Mouse (Mus musculus): ENCODE data around the gene Neu4. TPM values are rescaled to one million over a fixed set of nuclear protein-coding genes. Genes with fewer than 3 reads are reported as not detected.
"Not testable (repeated sequence)": the region's sequence is repeated elsewhere in the genome, so short reads cannot be mapped to it uniquely, and the experiment has no call there.

Gene Neu4
- not detected in 2 replicates for polyA plus RNA-seq (2014; fragmentation: Nextera tagmentation; extraction: Ambion mirVana)

GRCm38 (mm10) chr1:94020151-94020550, at the start of gene Neu4:
Gene Neu4 (plus strand): TSS chr1:94020451.
- 88% methylated on average over 6 of the region's 6 CpGs for WGBS
- H3K27ac ChIP-seq (ENCODE audit: low read depth, low read length), result no peak within 1 kb of the TSS
- H3K9ac ChIP-seq (ENCODE audit: low read length), result no peak within 1 kb of the TSS
- H3K4me1 ChIP-seq (ENCODE audit: control insufficient read depth, insufficient read depth, low read length), result no peaks in the 10 kb centered on the region
- no peaks in the 10 kb centered on the region for H3K9me3 ChIP-seq (replicated peaks; ENCODE audit: control insufficient read depth, low read length)
- no peak for ATAC-seq
- no peak for DNase-seq (ENCODE audit: low spot score)
- no peak within 1 kb of the TSS for H3K4me3 ChIP-seq (ENCODE audit: low read depth, low read length)
- H3K4me2 ChIP-seq (ENCODE audit: low read length), result no peak within 1 kb of the TSS
- H3K27me3 ChIP-seq (replicated peaks; ENCODE audit: control insufficient read depth, insufficient read depth, low read length), result no peaks in the 10 kb centered on the region
- H3K36me3 ChIP-seq (ENCODE audit: control insufficient read depth, insufficient read depth, low read length), result no peaks in the 10 kb centered on the region

DNA sequence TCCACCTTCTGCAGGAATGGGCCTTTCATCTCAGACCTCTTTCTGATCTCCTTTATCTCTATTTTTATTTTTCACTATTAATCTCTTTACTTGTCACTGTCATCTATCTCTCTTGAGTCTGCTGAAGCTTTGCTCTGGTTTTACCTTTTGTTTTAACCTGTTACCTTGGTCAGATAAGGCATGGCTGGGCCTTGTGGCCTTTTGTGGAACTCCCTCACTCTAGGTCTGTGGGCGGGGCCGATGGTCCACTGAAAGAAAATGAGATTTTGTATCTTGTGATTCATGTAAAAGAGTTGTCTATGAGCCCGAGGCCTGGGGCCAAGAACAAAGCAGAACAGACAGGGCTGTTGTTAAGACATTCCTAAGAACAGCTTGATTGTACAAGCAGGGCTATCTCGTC, 49.5 kb upstream of the Neu4 start:
- not testable (repeated sequence) for H3K27me3 ChIP-seq (replicated peaks; ENCODE audit: control insufficient read depth, insufficient read depth, low read length); DNase-seq (ENCODE audit: low spot score); H3K9me3 ChIP-seq (replicated peaks; ENCODE audit: control insufficient read depth, low read length); H3K4me1 ChIP-seq (ENCODE audit: control insufficient read depth, insufficient read depth, low read length); H3K36me3 ChIP-seq (ENCODE audit: control insufficient read depth, insufficient read depth, low read length); H3K9ac ChIP-seq (ENCODE audit: low read length); ATAC-seq; H3K4me2 ChIP-seq (ENCODE audit: low read length); H3K27ac ChIP-seq (ENCODE audit: low read depth, low read length); H3K4me3 ChIP-seq (ENCODE audit: low read depth, low read length)
- no CpG with 5 or more reads among the region's 4 CpGs for WGBS

GRCm38 (mm10) chr1:93975764-93976163, 44.5 kb upstream of the Neu4 start:
- not testable (repeated sequence) for H3K27me3 ChIP-seq (replicated peaks; ENCODE audit: control insufficient read depth, insufficient read depth, low read length); H3K4me3 ChIP-seq (ENCODE audit: low read depth, low read length); H3K4me2 ChIP-seq (ENCODE audit: low read length); H3K9ac ChIP-seq (ENCODE audit: low read length); ATAC-seq; H3K36me3 ChIP-seq (ENCODE audit: control insufficient read depth, insufficient read depth, low read length); H3K9me3 ChIP-seq (replicated peaks; ENCODE audit: control insufficient read depth, low read length); H3K27ac ChIP-seq (ENCODE audit: low read depth, low read length); H3K4me1 ChIP-seq (ENCODE audit: control insufficient read depth, insufficient read depth, low read length); DNase-seq (ENCODE audit: low spot score)
- WGBS, result no CpG with 5 or more reads among the region's 4 CpGs

GRCm38 (mm10) chr1:93978287-93978686, 42.0 kb upstream of the Neu4 start:
- no CpG with 5 or more reads among the region's 7 CpGs for WGBS
- ATAC-seq, result 0 out of 2 replicates have a peak, but pooled peaks have one; percentile 57

DNA sequence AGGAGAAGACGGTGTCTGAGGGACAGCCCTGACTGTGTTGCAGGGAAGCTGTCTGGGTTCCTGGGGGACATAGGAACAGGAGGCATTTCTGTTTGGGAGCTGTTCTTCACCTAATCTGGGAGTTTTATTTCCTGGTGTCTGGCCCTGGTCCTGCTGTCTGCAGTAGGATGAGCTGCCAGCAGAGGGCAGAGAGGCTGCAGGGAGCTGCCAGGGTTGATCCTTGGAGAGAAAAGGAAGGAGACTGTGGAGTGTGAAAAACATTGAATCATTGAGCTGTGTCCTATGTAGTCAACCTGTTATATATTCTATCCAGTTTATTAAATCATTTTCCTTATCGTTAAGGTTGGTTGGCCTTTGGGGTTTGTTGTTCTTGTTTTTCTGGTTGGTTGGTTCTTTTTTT, 39.3 kb upstream of the Neu4 start:
- not testable (repeated sequence) for H3K9ac ChIP-seq (ENCODE audit: low read length); H3K4me3 ChIP-seq (ENCODE audit: low read depth, low read length); DNase-seq (ENCODE audit: low spot score); H3K9me3 ChIP-seq (replicated peaks; ENCODE audit: control insufficient read depth, low read length); H3K36me3 ChIP-seq (ENCODE audit: control insufficient read depth, insufficient read depth, low read length); H3K27ac ChIP-seq (ENCODE audit: low read depth, low read length); H3K4me1 ChIP-seq (ENCODE audit: control insufficient read depth, insufficient read depth, low read length); H3K4me2 ChIP-seq (ENCODE audit: low read length); H3K27me3 ChIP-seq (replicated peaks; ENCODE audit: control insufficient read depth, insufficient read depth, low read length)
- ATAC-seq, result peak; percentile 73; the same call in 1 of the 2 replicates
- WGBS, result no CpG with 5 or more reads among the region's 2 CpGs

More at GRCm38 (mm10) chr1:93978287-93978686, 42.0 kb upstream of the Neu4 start:
- H3K27ac ChIP-seq (ENCODE audit: low read depth, low read length); H3K9me3 ChIP-seq (replicated peaks; ENCODE audit: control insufficient read depth, low read length); H3K4me2 ChIP-seq (ENCODE audit: low read length); DNase-seq (ENCODE audit: low spot score); H3K9ac ChIP-seq (ENCODE audit: low read length); H3K4me1 ChIP-seq (ENCODE audit: control insufficient read depth, insufficient read depth, low read length); H3K4me3 ChIP-seq (ENCODE audit: low read depth, low read length); H3K36me3 ChIP-seq (ENCODE audit: control insufficient read depth, insufficient read depth, low read length); H3K27me3 ChIP-seq (replicated peaks; ENCODE audit: control insufficient read depth, insufficient read depth, low read length): not testable (repeated sequence)

GRCm38 (mm10) chr1:93986167-93986566, 34.1 kb upstream of the Neu4 start:
- WGBS, result 89% methylated on average over 3 of the region's 3 CpGs

DNA sequence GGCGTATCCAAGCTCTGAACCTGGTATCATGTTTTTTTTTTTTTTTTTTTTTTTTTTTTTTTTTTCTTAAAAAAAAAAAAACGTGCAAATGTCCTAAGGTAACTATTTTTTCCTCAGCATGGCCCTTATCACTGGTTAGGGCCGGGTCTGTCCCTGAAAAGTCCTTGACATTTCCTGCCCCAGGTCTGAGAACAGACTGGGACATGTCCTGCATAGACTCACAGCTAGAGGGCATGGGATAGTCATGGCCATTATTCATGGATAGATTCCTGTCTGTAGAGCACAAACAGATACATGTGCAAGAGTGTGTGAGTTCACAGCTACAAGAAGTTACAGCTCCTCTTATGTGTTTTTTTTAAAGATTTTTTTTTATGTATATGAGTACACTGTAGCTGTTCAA, 31.5 kb upstream of the Neu4 start:
- no peak for DNase-seq (ENCODE audit: low spot score)
- WGBS, result 65% methylated on average over 3 of the region's 3 CpGs
- no peak overlapping the region for H3K4me3 ChIP-seq (ENCODE audit: low read depth, low read length)
- no peak overlapping the region for H3K27ac ChIP-seq (ENCODE audit: low read depth, low read length)
- no peaks in the 10 kb centered on the region for H3K27me3 ChIP-seq (replicated peaks; ENCODE audit: control insufficient read depth, insufficient read depth, low read length)
- no peaks in the 10 kb centered on the region for H3K36me3 ChIP-seq (ENCODE audit: control insufficient read depth, insufficient read depth, low read length)
- H3K9me3 ChIP-seq (replicated peaks; ENCODE audit: control insufficient read depth, low read length), result no peaks in the 10 kb centered on the region
- no peak overlapping the region for H3K4me2 ChIP-seq (ENCODE audit: low read length)
- H3K9ac ChIP-seq (ENCODE audit: low read length), result no peak overlapping the region
- ATAC-seq, result no peak
- H3K4me1 ChIP-seq (ENCODE audit: control insufficient read depth, insufficient read depth, low read length), result no peaks in the 10 kb centered on the region

More at GRCm38 (mm10) chr1:93986167-93986566, 34.1 kb upstream of the Neu4 start:
- Histone ChIP-seq H3K27me3 (replicated peaks; ENCODE audit: control insufficient read depth, insufficient read depth, low read length) (no peaks in the 10 kb centered on the region), H3K4me2 (ENCODE audit: low read length) (no peak overlapping the region), H3K9me3 (replicated peaks; ENCODE audit: control insufficient read depth, low read length) (no peaks in the 10 kb centered on the region), H3K9ac (ENCODE audit: low read length) (no peak overlapping the region), H3K4me3 (ENCODE audit: low read depth, low read length) (no peak overlapping the region), H3K4me1 (ENCODE audit: control insufficient read depth, insufficient read depth, low read length) (no peaks in the 10 kb centered on the region), H3K36me3 (ENCODE audit: control insufficient read depth, insufficient read depth, low read length) (no peaks in the 10 kb centered on the region), H3K27ac (ENCODE audit: low read depth, low read length) (no peak overlapping the region)
- DNase-seq (ENCODE audit: low spot score), result no peak
- no peak for ATAC-seq

GRCm38 (mm10) chr1:93990209-93990608, 30.0 kb upstream of the Neu4 start, which contains the start of gene Gal3st2c:
Gene Gal3st2c (plus strand): TSS chr1:93990509.
- H3K27ac ChIP-seq (ENCODE audit: low read depth, low read length); H3K4me2 ChIP-seq (ENCODE audit: low read length); H3K9me3 ChIP-seq (replicated peaks; ENCODE audit: control insufficient read depth, low read length); H3K4me1 ChIP-seq (ENCODE audit: control insufficient read depth, insufficient read depth, low read length); ATAC-seq; H3K9ac ChIP-seq (ENCODE audit: low read length); H3K36me3 ChIP-seq (ENCODE audit: control insufficient read depth, insufficient read depth, low read length); DNase-seq (ENCODE audit: low spot score); H3K27me3 ChIP-seq (replicated peaks; ENCODE audit: control insufficient read depth, insufficient read depth, low read length); H3K4me3 ChIP-seq (ENCODE audit: low read depth, low read length): not testable (repeated sequence)
- 80% methylated on average over 7 of the region's 8 CpGs for WGBS

- 79% methylated on average over 2 of the region's 2 CpGs for WGBS
- not testable (repeated sequence) for H3K9me3 ChIP-seq (replicated peaks; ENCODE audit: control insufficient read depth, low read length)
Observed at GRCm38 (mm10) chr1:93991068-93991467, 29.2 kb upstream of the Neu4 start.

More at GRCm38 (mm10) chr1:93991068-93991467, 29.2 kb upstream of the Neu4 start:
- not testable (repeated sequence) for H3K4me1 ChIP-seq (ENCODE audit: control insufficient read depth, insufficient read depth, low read length); H3K27ac ChIP-seq (ENCODE audit: low read depth, low read length); H3K36me3 ChIP-seq (ENCODE audit: control insufficient read depth, insufficient read depth, low read length); H3K27me3 ChIP-seq (replicated peaks; ENCODE audit: control insufficient read depth, insufficient read depth, low read length); H3K9ac ChIP-seq (ENCODE audit: low read length); H3K4me2 ChIP-seq (ENCODE audit: low read length); H3K4me3 ChIP-seq (ENCODE audit: low read depth, low read length); DNase-seq (ENCODE audit: low spot score); ATAC-seq
